Mouse (Mus musculus) urinary bladder, postnatal 10 days (tissue): Measurements from ENCODE around the gene Vav2.

Experiments
- DNase-seq: peaks from one replicate; pipeline ENCODE4 v3.0.0; 2022; ENCODE audit warnings: low spot score

Vav2 gene

DNA sequence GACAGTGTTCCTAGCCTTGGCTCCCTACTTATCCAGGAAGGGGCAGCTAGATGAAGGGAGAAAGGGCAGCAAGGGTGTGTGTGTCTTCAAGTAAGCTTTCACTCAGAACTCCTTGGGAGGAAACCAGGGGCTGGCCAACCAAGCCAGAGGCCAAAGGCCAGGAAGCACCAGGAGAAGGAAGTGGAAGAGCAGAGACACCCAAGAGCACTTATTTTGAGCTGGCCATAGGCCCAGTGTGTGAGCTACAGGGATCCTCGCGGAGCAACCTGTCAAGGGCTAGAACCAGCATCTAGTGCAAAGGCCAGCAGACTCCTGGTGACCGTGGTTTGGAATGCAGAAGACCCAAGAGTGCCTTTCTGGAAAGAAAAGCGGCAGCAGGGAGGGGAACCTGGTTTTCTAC, 163.8 kb downstream of the Vav2 start:
- DNase-seq: no peak

DNA sequence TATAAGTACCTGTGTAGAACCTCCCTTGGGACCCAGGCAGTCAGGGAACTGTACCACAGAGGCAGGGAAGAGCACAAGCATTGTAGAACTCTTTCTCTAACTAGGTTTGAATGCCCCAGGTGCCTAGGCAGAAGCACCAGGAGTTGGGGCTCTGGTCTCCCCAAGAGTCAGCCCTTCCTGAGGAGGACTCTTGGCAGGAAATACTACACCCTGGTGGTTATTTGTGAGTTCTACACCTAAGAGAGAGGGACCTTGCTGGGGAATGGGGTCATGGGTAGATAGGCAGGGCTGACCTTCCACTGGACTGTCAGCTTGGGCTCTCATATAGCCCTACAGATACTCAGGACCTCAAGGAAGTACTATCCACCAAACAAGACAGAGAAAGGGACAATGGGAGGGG, 175.4 kb downstream of the Vav2 start:
- no peak for DNase-seq

DNA sequence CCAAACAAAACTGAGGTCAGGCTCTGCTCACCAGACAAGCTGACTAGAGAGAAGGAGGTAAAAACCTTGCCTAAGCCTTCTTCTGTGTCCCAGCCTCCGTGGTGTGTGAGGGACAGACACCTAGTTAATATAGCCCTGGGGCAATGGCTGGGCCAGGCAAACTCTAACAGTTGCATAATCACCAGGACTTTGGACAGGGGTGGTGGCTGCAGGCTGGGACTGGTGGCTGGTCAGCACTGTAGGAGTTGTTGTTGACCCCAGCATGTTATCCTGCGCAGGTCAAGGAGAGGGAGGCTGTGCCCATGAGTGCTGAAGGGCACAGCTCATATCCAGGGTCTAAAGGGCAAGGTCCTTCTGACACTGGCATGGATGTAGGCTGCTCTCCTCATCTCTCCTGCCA, 178.6 kb downstream of the Vav2 start, which contains the start of gene Sardh:
Gene Sardh (minus strand): TSS at position 127 of the 400 bp plus-strand sequence.
- no peak for DNase-seq

DNA sequence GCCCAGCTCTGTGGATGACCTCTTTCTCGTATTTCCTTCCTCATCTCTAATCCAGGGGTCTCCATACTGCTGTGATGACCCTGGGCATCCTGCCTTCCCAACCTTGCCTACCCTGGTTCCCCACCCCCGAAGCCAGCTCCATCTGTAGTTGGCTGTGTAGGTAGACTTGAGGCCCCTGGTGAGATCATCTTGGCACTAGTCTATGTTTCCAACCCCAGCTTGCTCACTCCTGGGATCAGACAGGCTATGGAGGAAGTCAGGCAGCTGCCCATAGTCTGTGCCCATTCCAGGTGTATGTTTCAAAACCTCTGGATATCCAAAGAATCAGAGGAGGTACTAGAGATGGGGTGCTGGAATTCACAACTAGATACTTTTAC, 179.4 kb downstream of the Vav2 start:
- DNase-seq: no peak

DNA sequence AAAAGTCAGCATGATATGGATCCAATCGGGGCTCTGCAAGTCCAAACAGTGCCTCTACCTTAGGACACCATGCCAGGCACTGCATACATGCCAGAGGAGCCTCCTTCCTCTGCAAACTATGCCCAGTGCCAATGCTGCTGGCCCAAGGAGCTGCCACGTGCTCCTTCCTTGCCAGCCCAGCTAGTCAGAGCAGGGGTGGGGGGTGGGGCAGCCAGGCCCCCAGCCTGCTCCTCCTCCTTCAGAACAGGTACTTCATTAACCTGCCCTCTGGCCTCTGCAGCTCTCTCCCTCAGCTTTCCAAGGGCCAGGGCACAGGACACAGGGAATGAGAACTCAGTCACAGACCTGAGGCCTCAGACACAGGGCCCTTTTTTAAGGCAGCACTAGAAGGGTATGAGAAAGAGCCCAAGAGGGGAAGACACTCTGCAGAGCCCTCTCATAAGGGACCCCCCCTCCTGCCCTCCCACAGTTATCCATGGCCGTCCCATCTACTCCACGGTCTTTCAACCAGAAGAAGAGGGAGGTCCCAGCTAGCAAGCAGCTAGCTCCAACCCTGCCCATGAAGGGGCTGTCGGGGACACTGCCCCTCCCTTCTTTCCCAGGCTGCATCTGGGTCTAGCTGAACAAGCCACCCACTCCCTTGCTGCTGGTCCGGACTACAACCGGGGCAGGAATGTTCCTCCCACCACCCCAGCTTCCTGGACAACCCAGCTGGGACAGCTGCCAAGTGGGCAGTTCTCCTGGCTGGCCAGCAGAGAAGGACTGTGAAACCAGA, 179.9 kb downstream of the Vav2 start:
- DNase-seq: peak; percentile 56

DNA sequence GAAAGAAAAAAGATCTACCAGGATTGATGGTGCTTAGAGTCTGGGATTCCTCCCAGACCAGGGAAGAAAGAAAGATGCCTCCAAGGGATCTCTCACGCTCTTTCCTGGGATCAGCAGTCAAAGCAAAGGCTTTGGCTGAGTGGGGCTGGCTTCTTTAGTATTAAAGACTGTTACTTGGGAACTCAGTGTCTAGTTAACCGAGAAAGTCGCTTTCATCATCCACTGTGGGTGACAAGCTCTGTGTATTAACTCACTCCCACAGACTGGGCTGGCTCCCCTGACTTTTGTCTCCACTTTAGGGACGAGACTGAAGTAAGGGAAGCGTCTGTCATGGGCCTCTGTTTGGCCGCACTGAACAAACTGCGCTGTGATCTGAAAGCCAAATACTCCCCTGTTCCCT, 180.9 kb downstream of the Vav2 start:
- DNase-seq: no peak

DNA sequence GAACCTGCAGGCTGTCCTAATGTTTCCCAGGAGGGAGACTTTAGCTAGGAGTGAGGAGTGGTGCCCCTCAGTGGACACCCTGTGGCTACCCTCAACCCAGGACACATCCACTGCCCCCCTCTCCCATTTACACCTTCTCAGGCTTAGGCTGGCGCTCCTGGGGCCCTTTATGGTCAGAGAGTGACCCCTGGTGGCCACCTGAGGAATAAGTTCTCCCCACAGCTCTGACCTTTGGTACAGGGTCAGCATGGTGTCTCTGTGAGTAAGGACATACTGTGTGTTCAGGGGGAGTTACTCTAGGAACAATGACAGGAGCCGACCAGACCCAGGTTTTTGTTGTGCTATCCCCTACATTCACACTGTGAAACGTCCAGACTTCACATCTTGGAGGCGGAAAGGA, 189.5 kb downstream of the Vav2 start:
- DNase-seq: no peak

DNA sequence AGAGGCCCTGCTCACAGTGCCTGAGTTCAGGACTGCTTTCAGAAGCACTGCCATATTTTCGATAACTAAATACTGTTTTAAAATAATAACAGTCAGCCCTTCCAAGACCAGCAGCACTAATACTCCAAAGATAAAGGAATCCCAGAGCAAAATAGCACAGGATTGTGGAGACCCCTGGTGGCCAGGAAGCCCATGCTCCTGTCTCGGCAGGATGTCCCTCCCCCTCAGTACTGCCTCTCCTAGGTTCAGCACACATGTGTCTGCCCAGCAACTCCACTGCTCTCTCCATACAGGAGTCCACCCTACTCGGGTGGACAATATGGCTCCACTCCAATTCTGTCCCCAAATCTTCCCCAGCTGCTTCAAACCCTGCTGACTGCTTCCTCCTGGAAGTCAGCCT, 191.1 kb downstream of the Vav2 start:
- peak; percentile 48 for DNase-seq

DNA sequence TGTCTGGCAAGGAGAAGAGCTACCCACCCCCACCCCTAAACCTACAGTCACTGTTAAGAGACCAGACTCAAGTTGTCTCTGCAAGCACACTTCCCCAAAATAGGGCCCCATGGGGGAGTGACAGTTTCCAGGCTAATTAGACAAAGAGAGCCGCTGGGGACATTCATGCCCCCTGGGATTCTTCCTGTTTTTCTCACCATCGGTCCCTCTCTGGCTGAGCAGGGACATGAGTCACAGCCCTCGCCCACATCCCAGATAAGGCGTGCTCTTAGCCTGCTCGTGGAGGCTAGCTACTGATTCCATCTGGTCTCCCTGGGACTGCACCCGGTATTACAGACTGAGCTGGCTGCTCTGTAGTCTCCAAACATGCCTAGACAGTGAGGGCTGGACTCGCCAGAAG, 194.5 kb downstream of the Vav2 start:
- DNase-seq: no peak

DNA sequence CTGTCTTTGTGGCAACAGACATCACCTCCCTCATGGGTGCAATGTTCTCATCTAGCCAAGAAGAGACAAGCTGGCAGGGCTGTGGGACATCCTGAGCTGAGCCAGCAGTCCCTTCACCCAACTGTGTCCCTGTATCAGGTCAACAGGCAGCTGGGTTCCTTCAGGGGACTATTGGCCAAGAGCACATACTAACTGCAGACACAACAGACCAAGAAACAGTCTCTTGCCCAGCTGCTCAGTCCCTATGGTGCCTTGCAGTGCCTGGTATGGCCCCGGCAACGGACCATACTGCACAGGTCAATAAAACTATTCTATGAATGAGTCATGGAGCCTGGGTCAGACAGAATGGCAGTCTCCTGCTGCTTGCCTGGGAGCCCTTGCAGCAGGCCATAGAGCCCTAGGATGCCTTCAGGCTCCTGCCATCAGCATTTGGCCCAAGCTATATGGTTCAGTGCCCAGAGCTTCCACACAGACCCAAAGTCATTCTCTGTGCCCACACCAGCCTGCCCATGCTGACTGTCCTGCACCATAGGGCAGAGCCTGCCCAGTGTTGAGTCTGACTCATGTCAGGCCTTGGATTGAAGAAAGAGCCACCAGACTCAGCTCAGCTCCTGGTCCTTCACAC, 197.2 kb downstream of the Vav2 start:
- DNase-seq: no peak

DNA sequence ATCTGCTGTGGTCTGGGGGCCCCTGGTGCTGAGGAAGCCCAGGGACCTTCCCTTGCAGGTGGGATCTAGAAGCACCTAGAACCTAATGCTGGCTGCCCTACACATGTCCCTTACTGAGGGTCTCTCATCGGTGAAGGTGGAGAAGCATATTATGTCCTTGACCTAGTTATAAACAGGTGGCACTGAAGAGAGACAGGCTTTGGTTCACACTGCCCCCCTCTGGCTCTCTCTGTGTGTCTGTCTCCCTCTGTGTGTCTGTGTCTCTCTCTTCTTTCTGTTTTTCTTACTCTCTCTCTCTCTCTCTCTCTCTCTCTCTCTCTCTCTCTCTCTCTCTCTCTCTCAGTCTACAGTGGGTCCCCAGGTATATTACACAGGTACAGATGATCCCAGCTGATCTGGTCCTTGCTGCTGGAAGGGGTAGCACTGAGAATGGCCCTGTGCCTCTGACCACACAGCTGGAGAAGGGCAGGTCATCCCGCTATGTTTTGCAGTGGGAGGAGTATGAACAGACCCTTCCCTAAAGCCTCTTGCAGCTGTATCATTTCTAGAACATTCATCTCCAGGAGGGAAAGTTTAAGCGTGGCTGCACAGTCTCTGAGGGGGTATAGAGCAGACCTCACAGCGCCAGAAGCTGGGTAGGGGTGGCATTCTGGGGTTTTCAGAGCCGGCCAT, 197.9 kb downstream of the Vav2 start:
- DNase-seq: no peak

DNA sequence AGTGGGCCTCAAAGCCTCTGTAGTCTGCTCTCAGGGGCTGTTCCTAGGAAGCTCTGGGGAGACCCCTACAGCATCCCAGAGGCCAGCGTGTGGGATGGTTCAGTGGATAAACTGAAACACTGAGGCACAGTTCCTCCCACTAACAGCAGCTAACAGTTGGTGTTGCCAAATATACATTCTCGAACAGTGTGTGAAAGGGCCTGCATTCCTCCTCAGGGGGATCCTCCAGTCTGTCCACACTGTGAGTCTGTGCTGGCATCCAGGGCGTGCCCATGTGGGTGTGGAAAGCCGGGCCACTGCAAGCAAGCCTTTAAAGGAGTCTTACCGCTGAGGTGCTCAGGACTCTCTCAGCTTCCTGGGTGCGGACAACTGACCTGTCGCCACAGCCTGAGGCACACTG, 200.3 kb downstream of the Vav2 start:
- DNase-seq: no peak

DNA sequence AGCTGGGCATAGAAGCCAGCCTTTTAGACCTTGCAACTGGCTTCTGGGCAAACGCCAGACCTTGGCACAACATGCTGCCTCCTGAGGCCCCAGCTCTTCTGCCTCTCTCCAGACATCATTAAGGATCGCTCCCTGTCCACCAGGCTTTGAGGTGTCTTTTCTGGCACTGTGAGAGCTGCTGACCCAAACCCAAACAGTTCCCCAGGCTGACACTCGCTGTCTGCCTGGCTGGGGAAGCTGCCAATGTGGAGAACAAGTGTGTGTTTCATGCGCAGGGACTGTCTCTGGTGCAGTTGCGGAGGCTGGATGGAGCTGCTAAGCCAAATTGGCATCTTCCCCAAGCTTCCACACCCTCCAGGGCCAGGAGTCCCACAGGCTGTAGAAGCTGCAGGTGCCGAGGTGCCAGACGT, 203.8 kb downstream of the Vav2 start:
- no peak for DNase-seq

DNA sequence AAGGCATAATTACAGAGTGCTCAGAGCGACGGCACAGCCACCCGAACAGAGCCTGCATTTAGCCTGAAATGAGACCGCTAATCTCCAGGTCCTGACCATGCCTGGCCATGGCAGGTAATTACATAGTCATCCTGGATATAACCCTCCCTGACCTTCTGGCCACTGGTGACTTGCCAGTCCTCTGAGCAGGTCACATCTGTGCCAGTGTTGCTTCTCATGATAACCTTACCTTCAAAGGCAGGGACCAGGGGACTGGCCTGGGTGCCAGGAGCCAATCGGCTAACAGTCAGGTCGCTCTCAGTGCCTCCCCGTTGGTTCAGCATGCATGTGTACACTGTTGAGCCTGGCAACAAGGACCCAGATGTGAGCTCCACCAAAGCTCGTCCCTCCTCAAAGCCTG, 208.3 kb downstream of the Vav2 start:
- DNase-seq: no peak

DNA sequence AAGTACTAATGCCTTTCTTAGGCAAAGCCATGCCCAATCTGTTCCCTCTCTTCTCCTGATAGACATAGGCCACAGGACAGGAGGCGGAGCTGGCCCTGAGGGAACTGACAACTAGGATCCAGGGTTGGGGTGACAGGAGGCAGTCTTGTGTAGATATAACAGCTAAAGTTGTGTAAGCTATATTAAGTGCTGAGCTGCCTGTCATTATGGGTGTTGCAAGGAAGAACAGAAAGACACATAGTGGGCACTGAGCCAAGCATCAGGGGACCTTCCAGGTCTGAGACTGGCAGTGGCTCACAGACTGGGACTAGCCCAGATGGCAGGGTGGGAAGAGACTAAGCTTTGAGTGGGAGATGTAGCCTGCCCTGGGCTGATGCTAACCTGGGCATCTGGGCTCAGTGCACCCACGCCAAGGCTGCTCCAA, 208.7 kb downstream of the Vav2 start:
- no peak for DNase-seq

DNA sequence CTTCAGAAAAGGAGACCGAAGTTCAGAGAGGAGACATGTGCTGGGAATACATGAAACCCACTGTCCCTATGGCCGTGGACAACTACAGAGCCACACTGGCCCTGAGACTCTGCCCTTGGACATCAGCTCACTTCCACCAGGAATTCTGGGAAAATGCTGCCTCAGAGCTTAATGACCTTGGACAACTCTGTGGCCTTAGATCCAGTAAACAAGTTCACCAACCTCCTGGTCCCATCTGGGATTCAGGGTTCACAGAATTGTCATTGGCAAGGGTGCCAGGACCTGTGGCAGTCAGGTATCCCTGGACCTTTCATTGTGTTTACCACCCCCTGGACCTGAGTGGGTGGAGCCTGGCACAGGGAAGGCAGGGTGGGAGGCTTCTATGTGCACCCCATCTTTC, 211.3 kb downstream of the Vav2 start:
- DNase-seq: no peak
